Mouse (Mus musculus) hindbrain, embryonic 12.5 days (tissue): ENCODE measurements around the gene Polg. TPM values are rescaled to one million over a fixed set of nuclear protein-coding genes. Genes with fewer than 3 reads are reported as not detected.

ENCODE experiments used
- ATAC-seq: fragments of 200-750 bp; cut with Nextera tagmentation; 2 replicates; pipeline ENCODE4 v1.8.0; 2017; ENCODE audit warnings: moderate TSS enrichment; ENCODE audit not compliant: low FRiP score
- H3K27ac ChIP-seq: fragments of 300-500 bp; sonication (generic); 2 replicates; pipeline ENCODE4 v1.5.1; 2016; ENCODE audit warnings: mild to moderate bottlenecking
- H3K27me3 ChIP-seq: fragments of 300-500 bp; sonication (generic); 2 replicates; pipeline ENCODE4 v1.6.1; 2016; ENCODE audit warnings: mild to moderate bottlenecking
- H3K36me3 ChIP-seq: fragments of 300-500 bp; sonication (generic); 2 replicates; pipeline ENCODE4 v1.6.1; 2016; ENCODE audit warnings: mild to moderate bottlenecking
- H3K4me1 ChIP-seq: fragments of 300-500 bp; sonication (generic); 2 replicates; pipeline ENCODE4 v1.6.1; 2016
- H3K4me2 ChIP-seq: fragments of 300-500 bp; sonication (generic); replicated peaks from 2 replicates; pipeline ENCODE4 v1.6.1; 2016; ENCODE audit warnings: mild to moderate bottlenecking
- H3K4me3 ChIP-seq: fragments of 300-500 bp; sonication (generic); 2 replicates; pipeline ENCODE4 v1.5.1; 2016; ENCODE audit warnings: mild to moderate bottlenecking
- H3K9ac ChIP-seq: fragments of 300-500 bp; sonication (generic); 2 replicates; pipeline ENCODE4 v1.6.1; 2016; ENCODE audit warnings: mild to moderate bottlenecking, moderate library complexity
- H3K9me3 ChIP-seq: fragments of 300-500 bp; sonication (generic); replicated peaks from 2 replicates; pipeline ENCODE4 v1.6.1; 2016; ENCODE audit warnings: mild to moderate bottlenecking
- WGBS: fragments of 180-500 bp; shearing (Covaris S2); methylation state at CpG from one replicate; pipeline ENCODE4 v1.1.7; 2016; 5-methylcytosine and 5-hydroxymethylcytosine counted together
- polyA plus RNA-seq: library from polyadenylated mRNA; unstranded; fragments of >200 nt; fragmentation: Nextera tagmentation; extraction: Ambion mirVana; gene quantifications from 2 replicates; pipeline ENCODE4 v1.2.1, GENCODE M21; 2016

Polg gene
- 40.1 and 42.0 TPM in 2 replicates for polyA plus RNA-seq

GRCm38 (mm10) chr7:79466053-79466901 is at the start of gene Polg:
Gene Polg (minus strand): TSS chr7:79466362.
- Histone ChIP-seq H3K4me2 (peak within 1 kb of the TSS; percentile 90), H3K27ac (peak within 1 kb of the TSS; percentile 80), H3K9ac (peak within 1 kb of the TSS; percentile 72), H3K4me1 (peaks cover 33% of the 10 kb centered on the region), H3K36me3 (peaks cover 16% of the 10 kb centered on the region), H3K4me3 (peak within 1 kb of the TSS; percentile 64), H3K27me3 (peaks cover 16% of the 10 kb centered on the region), H3K9me3 (no peaks in the 10 kb centered on the region)
- WGBS, result under 1% methylated on average over 76 of the region's 76 CpGs
- peak; percentile 95 for ATAC-seq

DNA sequence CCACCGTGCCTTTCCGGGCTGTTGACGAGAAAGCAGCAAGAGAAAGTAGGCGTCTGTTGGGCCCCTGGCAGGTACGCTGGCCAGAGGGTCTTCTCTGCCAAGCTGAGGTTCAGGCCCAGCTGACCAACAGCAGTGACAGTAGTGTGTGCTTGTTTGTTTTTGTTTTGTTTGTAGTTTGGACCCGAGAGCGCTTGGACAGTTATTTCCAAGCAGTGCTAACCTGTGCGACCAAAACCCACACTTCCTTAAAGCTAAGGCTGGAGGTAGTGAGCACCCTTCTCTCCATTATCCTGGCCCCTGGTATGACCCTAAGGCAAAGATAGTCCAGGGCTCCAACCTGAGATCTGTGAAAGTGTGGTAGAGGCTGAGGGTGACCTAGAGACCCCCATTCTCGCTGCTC is 49.7 kb upstream of the Polg start:
- H3K4me3 ChIP-seq, result peak overlapping the region; percentile 37
- H3K27ac ChIP-seq, result peak overlapping the region; percentile 98
- peaks cover 87% of the 10 kb centered on the region for H3K4me1 ChIP-seq
- H3K4me2 ChIP-seq, result peak overlapping the region; percentile 61
- H3K9ac ChIP-seq, result peak overlapping the region; percentile 83
- ATAC-seq, result no peak
- 23% methylated on average over 9 of the region's 9 CpGs for WGBS
- H3K27me3 ChIP-seq, result peaks cover 56% of the 10 kb centered on the region
- H3K36me3 ChIP-seq, result no peaks in the 10 kb centered on the region; the same call in 1 of the 2 replicates
- H3K9me3 ChIP-seq, result no peaks in the 10 kb centered on the region

GRCm38 (mm10) chr7:79515221-79515743 is 49.1 kb upstream of the Polg start:
- peak overlapping the region; percentile 83 for H3K9ac ChIP-seq
- H3K27ac ChIP-seq, result peak overlapping the region; percentile 98
- H3K27me3 ChIP-seq, result peaks cover 59% of the 10 kb centered on the region
- under 1% methylated on average over 56 of the region's 57 CpGs for WGBS
- peak overlapping the region; percentile 37 for H3K4me3 ChIP-seq
- H3K4me1 ChIP-seq, result peaks cover 81% of the 10 kb centered on the region
- H3K36me3 ChIP-seq, result no peaks in the 10 kb centered on the region; the same call in 1 of the 2 replicates
- ATAC-seq, result 0 out of 2 replicates have a peak, but pooled peaks have one; percentile 5
- peak overlapping the region; percentile 61 for H3K4me2 ChIP-seq
- H3K9me3 ChIP-seq, result no peaks in the 10 kb centered on the region

GRCm38 (mm10) chr7:79514361-79514881 is 48.3 kb upstream of the Polg start:
- Histone ChIP-seq H3K27me3 (peaks cover 67% of the 10 kb centered on the region), H3K4me1 (peaks cover 81% of the 10 kb centered on the region), H3K4me3 (peak overlapping the region; percentile 37), H3K9ac (peak overlapping the region; percentile 83), H3K4me2 (peak overlapping the region; percentile 61), H3K9me3 (no peaks in the 10 kb centered on the region), H3K36me3 (peaks cover 8% of the 10 kb centered on the region; the same call in 1 of the 2 replicates), H3K27ac (peak overlapping the region; percentile 98)
- 4% methylated on average over 20 of the region's 20 CpGs for WGBS
- peak; percentile 6; the same call in 1 of the 2 replicates for ATAC-seq

DNA sequence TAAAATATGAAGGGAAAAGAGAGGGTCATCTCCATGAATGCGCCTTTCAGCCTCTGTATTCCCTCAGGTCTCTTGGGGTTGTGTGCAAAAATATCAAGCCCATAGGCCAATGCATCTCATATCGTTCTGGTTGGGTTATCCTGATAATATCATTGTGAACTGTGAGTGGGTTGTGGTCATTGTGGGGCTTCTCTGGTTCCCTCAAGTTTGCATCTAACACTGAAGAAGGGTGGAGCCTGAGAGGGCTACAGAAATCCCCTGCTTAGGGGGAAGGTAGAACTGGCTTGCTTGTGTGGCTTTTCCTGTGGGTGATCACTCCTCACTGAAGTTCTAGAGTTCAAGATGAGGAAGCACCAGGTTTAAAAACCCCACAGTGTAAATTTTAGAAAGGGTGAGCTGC is 47.3 kb upstream of the Polg start:
- no peaks in the 10 kb centered on the region for H3K9me3 ChIP-seq
- H3K27ac ChIP-seq, result peak overlapping the region; percentile 98
- peaks cover 73% of the 10 kb centered on the region for H3K27me3 ChIP-seq
- ATAC-seq, result no peak
- H3K9ac ChIP-seq, result peak overlapping the region; percentile 83
- H3K4me2 ChIP-seq, result peak overlapping the region; percentile 61; the same call in 1 of the 2 replicates
- H3K36me3 ChIP-seq, result peaks cover 17% of the 10 kb centered on the region; the same call in 1 of the 2 replicates
- 7% methylated on average over 2 of the region's 2 CpGs for WGBS
- H3K4me3 ChIP-seq, result no peak overlapping the region
- peaks cover 80% of the 10 kb centered on the region for H3K4me1 ChIP-seq

DNA sequence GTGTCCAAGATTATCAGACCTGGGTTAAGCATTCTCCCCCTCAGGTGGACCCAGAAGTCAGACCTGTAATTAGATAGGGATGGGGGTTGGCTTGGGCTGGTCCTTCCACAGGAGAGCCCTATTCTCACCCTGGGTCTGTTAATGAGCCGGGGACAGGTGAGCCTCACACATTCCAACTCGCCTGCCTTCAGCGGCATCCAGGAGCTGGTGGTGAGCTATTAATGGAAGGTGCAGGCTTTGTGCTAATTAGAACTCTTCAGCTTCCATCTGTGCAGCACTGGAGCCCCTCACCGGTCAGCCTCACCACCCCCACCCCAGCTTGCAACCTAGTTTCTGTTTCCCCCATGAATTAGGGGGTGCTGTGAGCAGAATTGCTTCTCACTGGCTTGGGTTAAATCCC is 46.3 kb upstream of the Polg start:
- H3K4me3 ChIP-seq, result no peak overlapping the region
- H3K9ac ChIP-seq, result peak overlapping the region; percentile 98
- peak overlapping the region; percentile 84 for H3K4me2 ChIP-seq
- H3K4me1 ChIP-seq, result peaks cover 80% of the 10 kb centered on the region
- H3K36me3 ChIP-seq, result peaks cover 22% of the 10 kb centered on the region
- H3K27ac ChIP-seq, result peak overlapping the region; percentile 98
- peaks cover 77% of the 10 kb centered on the region for H3K27me3 ChIP-seq
- 6% methylated on average over 4 of the region's 4 CpGs for WGBS
- H3K9me3 ChIP-seq, result no peaks in the 10 kb centered on the region
- no peak for ATAC-seq

DNA sequence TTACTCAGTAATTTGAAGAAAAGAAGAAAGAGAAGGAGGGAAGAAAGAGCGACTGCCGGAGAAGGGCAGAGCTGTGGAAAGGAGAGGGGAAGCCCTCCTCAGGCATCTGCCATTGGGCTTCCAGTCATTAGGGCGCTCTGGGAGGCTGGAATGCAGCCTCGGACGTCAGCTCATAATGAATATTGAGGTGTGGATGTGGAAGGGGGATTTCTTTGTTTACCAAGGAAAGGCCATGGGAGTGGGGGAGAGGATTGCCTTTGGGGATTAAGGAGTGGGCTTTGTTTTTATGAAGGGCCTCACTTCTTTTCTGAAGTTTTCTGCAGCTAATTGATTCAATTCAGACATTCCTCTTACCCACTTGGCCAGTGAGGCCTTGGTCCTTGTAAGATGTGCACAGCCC is 45.5 kb upstream of the Polg start:
- Histone ChIP-seq H3K9ac (peak overlapping the region; percentile 98), H3K4me3 (peak overlapping the region; percentile 84), H3K4me1 (peaks cover 77% of the 10 kb centered on the region), H3K27me3 (peaks cover 78% of the 10 kb centered on the region), H3K36me3 (peaks cover 22% of the 10 kb centered on the region), H3K27ac (peak overlapping the region; percentile 98), H3K4me2 (peak overlapping the region; percentile 84), H3K9me3 (no peaks in the 10 kb centered on the region)
- 5% methylated on average over 5 of the region's 5 CpGs for WGBS
- ATAC-seq, result no peak

DNA sequence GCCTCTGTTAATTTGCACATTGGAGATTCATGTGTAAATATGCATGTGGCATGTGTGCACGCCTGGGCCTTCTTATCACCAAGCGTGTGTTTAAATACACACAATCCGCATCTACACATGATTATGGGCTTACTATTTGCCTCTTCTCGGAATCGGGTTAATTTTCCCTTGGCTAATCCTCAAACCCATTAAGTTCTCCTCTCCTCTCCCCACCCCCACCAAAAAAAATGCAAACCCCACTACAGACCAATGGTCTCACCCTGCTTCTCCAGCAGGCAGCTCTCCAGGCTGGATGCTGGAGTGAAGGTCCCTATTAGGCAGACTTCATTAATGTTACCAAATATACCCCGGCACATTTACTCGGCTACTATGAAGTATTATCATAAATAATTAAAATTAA is 45.0 kb upstream of the Polg start:
- Histone ChIP-seq H3K27me3 (peaks cover 76% of the 10 kb centered on the region), H3K4me2 (peak overlapping the region; percentile 84), H3K36me3 (peaks cover 22% of the 10 kb centered on the region), H3K27ac (peak overlapping the region; percentile 98), H3K4me1 (peaks cover 73% of the 10 kb centered on the region), H3K9me3 (no peaks in the 10 kb centered on the region), H3K4me3 (peak overlapping the region; percentile 84), H3K9ac (peak overlapping the region; percentile 98)
- no peak for ATAC-seq
- WGBS, result 12% methylated on average over 7 of the region's 7 CpGs

DNA sequence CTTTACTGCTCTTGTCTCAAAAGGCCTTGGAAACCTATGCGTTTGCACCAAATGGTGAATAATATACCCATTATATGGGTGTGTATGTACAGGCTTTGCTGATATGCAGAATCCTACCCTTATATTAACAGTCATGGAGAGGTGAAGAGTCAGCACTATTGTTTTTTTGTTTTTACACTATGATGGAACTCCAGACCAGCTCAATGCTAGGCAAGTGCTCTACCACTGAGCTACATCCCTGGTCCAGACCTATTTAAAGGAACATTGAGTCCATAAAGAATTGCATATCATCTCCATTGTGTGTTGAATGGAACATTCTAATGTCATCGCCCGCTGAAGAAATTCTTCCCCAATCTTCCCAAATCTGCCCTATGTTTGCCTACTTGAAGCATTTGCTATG is 44.5 kb upstream of the Polg start:
- WGBS, result 20% methylated on average over 3 of the region's 3 CpGs
- peaks cover 75% of the 10 kb centered on the region for H3K27me3 ChIP-seq
- peak overlapping the region; percentile 84 for H3K4me3 ChIP-seq

GRCm38 (mm10) chr7:79509710-79510109 is 43.5 kb upstream of the Polg start:
- peaks cover 22% of the 10 kb centered on the region for H3K36me3 ChIP-seq
- peak overlapping the region; percentile 98 for H3K9ac ChIP-seq
- no peaks in the 10 kb centered on the region for H3K9me3 ChIP-seq
- peak overlapping the region; percentile 98 for H3K27ac ChIP-seq
- ATAC-seq, result no peak
- H3K4me2 ChIP-seq, result peak overlapping the region; percentile 84
- H3K4me1 ChIP-seq, result peaks cover 60% of the 10 kb centered on the region
- peaks cover 75% of the 10 kb centered on the region for H3K27me3 ChIP-seq
- H3K4me3 ChIP-seq, result peak overlapping the region; percentile 84
- 4% methylated on average over 12 of the region's 12 CpGs for WGBS

More for the DNA sequence above, 44.5 kb upstream of the Polg start:
- Histone ChIP-seq H3K4me1 (peaks cover 68% of the 10 kb centered on the region), H3K9ac (peak overlapping the region; percentile 98), H3K4me2 (peak overlapping the region; percentile 84), H3K9me3 (no peaks in the 10 kb centered on the region), H3K27ac (peak overlapping the region; percentile 98), H3K36me3 (peaks cover 22% of the 10 kb centered on the region)
- no peak for ATAC-seq

- Histone ChIP-seq H3K4me2 (peak overlapping the region; percentile 84), H3K27me3 (peaks cover 75% of the 10 kb centered on the region), H3K9me3 (no peaks in the 10 kb centered on the region), H3K4me3 (peak overlapping the region; percentile 84), H3K4me1 (peaks cover 60% of the 10 kb centered on the region), H3K36me3 (peaks cover 22% of the 10 kb centered on the region), H3K27ac (peak overlapping the region; percentile 98), H3K9ac (peak overlapping the region; percentile 98)
- WGBS, result 11% methylated on average over 6 of the region's 6 CpGs
- no peak for ATAC-seq
Observed at GRCm38 (mm10) chr7:79509235-79509607, 43.1 kb upstream of the Polg start.
